Mouse (Mus musculus): ENCODE data around the gene 2900011O08Rik. TPM values are rescaled to one million over a fixed set of nuclear protein-coding genes. Genes with fewer than 3 reads are reported as not detected.
A peak's percentile ranks its signal among the peaks of the same experiment; 100 is the strongest.
"Not testable (repeated sequence)": the region's sequence is repeated elsewhere in the genome, so short reads cannot be mapped to it uniquely, and the experiment has no call there.

2900011O08Rik gene
- polyA plus RNA-seq, 1 experiment from 2014 or later = 22.4 TPM

- WGBS = 52% methylated on average over 1 of the region's 1 CpGs
- not testable (repeated sequence) for H3K27ac ChIP-seq; H3K27me3 ChIP-seq (ENCODE audit: insufficient read depth, poor library complexity, severe bottlenecking); H3K9me3 ChIP-seq; DNase-seq (ENCODE audit: low spot score); H3K36me3 ChIP-seq; H3K4me3 ChIP-seq; H3K4me1 ChIP-seq (replicated peaks)
Observed at GRCm38 (mm10) chr16:13977026-13977425, 9.4 kb upstream of the 2900011O08Rik start.

DNA sequence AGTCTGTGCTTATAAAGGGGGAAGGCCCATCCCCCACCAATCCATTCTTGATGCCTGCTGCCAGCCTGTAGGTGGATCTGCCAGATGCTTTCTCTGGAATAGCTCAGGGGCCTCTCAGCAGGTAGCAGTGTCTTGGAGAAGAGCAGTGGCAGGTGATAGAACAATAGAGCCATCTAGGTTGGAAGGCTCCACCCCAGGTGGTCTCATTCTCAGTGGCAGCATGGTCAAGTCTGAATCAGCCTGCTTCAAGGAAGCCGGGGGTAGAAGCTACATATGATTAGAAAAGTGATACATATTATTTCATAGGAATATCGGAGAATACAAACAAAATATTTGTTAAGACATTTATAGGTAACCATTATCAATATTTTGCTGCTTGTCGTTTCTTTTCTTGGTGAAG lies 4.7 kb upstream of the 2900011O08Rik start:
- not testable (repeated sequence) for H3K27ac ChIP-seq; H3K9me3 ChIP-seq; H3K27me3 ChIP-seq (ENCODE audit: insufficient read depth, poor library complexity, severe bottlenecking); H3K4me3 ChIP-seq; H3K4me1 ChIP-seq (replicated peaks); H3K36me3 ChIP-seq; DNase-seq (ENCODE audit: low spot score)
- WGBS = 73% methylated on average over 3 of the region's 3 CpGs

GRCm38 (mm10) chr16:13983161-13983560 lies 3.2 kb upstream of the 2900011O08Rik start:
- no peaks in the 10 kb centered on the region for H3K9me3 ChIP-seq
- H3K4me1 ChIP-seq (replicated peaks) = peaks cover 17% of the 10 kb centered on the region
- no peaks in the 10 kb centered on the region for H3K27me3 ChIP-seq (ENCODE audit: insufficient read depth, poor library complexity, severe bottlenecking)
- 88% methylated on average over 5 of the region's 5 CpGs for WGBS
- no peak overlapping the region for H3K4me3 ChIP-seq
- no peaks in the 10 kb centered on the region for H3K36me3 ChIP-seq
- H3K27ac ChIP-seq = no peak overlapping the region
- no peak for DNase-seq (ENCODE audit: low spot score)

- WGBS = 63% methylated on average over 3 of the region's 3 CpGs
- peaks cover 17% of the 10 kb centered on the region for H3K4me1 ChIP-seq (replicated peaks)
- peak overlapping the region; percentile 71 for H3K4me3 ChIP-seq
- no peaks in the 10 kb centered on the region for H3K36me3 ChIP-seq
- H3K27ac ChIP-seq = peak overlapping the region; percentile 90
- H3K27me3 ChIP-seq (ENCODE audit: insufficient read depth, poor library complexity, severe bottlenecking) = no peaks in the 10 kb centered on the region
- no peaks in the 10 kb centered on the region for H3K9me3 ChIP-seq
- DNase-seq (ENCODE audit: low spot score) = no peak
Observed at GRCm38 (mm10) chr16:13986197-13986573, 219 bp upstream of the 2900011O08Rik start.

DNA sequence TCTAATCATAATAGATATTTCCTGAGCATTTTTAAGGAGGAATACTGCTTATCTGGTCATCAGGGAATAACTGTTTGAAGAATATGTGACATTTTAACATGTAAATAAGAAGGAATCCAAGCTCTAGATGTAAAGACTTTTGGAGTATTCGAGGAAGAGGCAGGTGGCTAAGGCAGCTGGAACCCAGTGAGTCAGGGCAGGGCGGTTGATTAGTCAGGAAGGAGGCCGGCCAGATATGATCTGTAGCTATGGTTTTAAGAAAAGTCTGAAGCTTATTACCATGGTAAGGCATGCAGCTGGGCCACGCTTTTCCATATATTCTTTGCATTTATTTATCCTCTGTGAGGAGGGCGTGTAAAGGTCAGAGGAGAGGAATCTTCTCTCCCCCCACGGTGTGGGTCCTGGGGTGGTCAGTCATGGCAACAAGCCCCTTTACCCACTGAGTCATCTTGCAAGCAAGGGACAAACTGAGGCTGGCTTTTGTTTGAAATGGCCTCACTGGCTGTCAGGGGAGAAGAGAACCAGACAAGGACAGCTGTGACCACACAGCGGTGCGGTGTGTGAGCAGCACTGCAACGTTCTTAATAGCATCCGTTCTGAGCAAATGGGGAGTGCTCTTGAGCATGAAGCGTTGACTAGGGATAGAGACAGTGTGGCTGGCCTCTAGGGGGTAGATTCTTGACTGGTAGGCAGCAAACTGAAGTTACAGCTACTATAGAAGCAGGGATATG lies 6.3 kb downstream of the 2900011O08Rik start:
- no peak overlapping the region for H3K4me3 ChIP-seq
- H3K27me3 ChIP-seq (ENCODE audit: insufficient read depth, poor library complexity, severe bottlenecking) = no peaks in the 10 kb centered on the region
- WGBS = 87% methylated on average over 11 of the region's 11 CpGs
- DNase-seq (ENCODE audit: low spot score) = no peak
- no peaks in the 10 kb centered on the region for H3K36me3 ChIP-seq
- H3K4me1 ChIP-seq (replicated peaks) = peaks cover 3% of the 10 kb centered on the region; the same call in 1 of the 2 replicates
- no peak overlapping the region for H3K27ac ChIP-seq
- no peaks in the 10 kb centered on the region for H3K9me3 ChIP-seq

- WGBS = 86% methylated on average over 1 of the region's 1 CpGs
- no peaks in the 10 kb centered on the region for H3K27me3 ChIP-seq (ENCODE audit: insufficient read depth, poor library complexity, severe bottlenecking)
- H3K9me3 ChIP-seq = no peaks in the 10 kb centered on the region
- no peak overlapping the region for H3K4me3 ChIP-seq
- peaks cover 2% of the 10 kb centered on the region; the same call in 1 of the 2 replicates for H3K4me1 ChIP-seq (replicated peaks)
- H3K36me3 ChIP-seq = no peaks in the 10 kb centered on the region
- no peak for DNase-seq (ENCODE audit: low spot score)
- H3K27ac ChIP-seq = no peak overlapping the region
Observed at GRCm38 (mm10) chr16:13994076-13994475, 7.7 kb downstream of the 2900011O08Rik start.

DNA sequence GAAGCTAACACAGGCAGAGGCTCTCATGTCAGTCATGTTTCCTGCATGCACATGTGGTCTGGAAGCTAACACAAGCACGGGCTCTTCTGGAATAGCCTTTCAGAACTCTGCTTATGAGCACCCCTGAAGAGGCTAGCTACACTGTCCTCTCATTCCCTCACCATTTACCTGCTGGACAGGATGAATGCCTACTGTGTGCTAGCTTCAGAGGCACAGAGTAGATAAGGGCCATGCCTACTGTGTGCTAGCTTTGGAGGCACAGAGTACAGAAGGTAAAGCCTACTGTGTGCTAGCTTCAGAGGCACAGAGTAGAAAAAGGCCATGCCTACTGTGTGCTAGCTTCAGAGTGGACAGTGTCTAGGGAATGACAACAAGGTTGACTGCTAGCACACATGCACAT lies 8.1 kb downstream of the 2900011O08Rik start:
- no peak overlapping the region for H3K27ac ChIP-seq
- no peaks in the 10 kb centered on the region for H3K36me3 ChIP-seq
- H3K27me3 ChIP-seq (ENCODE audit: insufficient read depth, poor library complexity, severe bottlenecking) = no peaks in the 10 kb centered on the region
- no peak for DNase-seq (ENCODE audit: low spot score)
- no peak overlapping the region for H3K4me3 ChIP-seq
- WGBS = 91% methylated on average over 1 of the region's 1 CpGs
- peaks cover 2% of the 10 kb centered on the region; the same call in 1 of the 2 replicates for H3K4me1 ChIP-seq (replicated peaks)
- no peaks in the 10 kb centered on the region for H3K9me3 ChIP-seq

DNA sequence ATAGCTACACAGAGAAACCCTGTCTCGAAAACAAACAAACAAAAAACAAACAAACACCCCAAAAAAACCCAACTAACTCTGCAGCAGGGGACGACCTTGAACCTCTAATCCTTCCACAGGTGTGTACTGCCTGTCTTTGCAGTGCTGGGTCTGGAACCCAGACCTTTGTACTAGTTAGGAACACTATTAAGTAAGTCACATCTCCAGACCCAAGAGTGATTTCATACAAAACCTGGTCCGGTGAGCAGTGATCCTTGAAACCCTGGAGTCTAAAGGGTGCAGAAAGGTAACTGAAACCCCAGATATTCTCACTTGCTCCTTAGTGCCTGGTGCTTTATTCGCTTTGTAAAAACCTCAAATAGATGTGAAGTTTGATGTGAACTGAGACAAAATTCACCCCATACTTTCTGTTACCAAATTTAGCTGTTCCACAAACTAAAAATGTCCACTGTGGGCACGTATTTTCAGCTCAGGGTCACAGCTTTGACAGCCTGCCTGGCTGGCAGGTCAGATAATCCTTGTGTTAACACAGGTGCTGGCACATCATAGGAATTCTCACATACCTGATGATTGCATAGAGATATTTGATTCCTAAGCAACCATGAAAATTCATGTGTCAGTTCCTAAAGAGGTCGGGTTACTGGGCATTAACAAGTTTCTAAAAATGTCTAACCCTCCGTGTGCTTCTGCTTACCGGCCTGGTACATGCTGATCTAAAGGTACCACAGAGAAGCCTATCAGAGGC lies 17.2 kb downstream of the 2900011O08Rik start:
- H3K4me1 ChIP-seq (replicated peaks) = no peaks in the 10 kb centered on the region
- no peak for DNase-seq (ENCODE audit: low spot score)
- WGBS = 68% methylated on average over 8 of the region's 8 CpGs
- no peaks in the 10 kb centered on the region for H3K9me3 ChIP-seq
- H3K36me3 ChIP-seq = no peaks in the 10 kb centered on the region
- H3K27ac ChIP-seq = no peak overlapping the region
- no peak overlapping the region for H3K4me3 ChIP-seq
- no peaks in the 10 kb centered on the region for H3K27me3 ChIP-seq (ENCODE audit: insufficient read depth, poor library complexity, severe bottlenecking)

DNA sequence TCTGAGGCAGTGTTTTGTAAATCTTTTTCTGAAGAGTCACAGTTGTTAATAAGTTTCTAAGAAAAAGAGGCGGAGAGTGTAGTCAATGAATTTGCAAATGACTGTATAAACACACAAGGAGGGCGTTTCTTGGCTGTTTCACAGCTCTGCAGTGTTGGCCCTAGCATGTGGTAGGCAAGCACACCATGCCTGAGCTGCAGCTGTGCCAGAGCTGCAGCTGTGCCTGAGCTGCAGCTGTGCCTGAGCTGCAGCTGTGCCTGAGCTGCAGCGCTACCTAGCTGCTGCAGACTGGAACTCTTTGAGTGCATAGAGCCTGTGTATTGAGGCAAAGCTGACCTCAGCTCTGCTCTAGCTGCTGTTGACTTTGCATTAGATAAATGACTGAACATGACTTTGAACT lies 17.8 kb downstream of the 2900011O08Rik start:
- H3K4me3 ChIP-seq = no peak overlapping the region
- no peak overlapping the region for H3K27ac ChIP-seq
- H3K36me3 ChIP-seq = no peaks in the 10 kb centered on the region
- H3K9me3 ChIP-seq = no peaks in the 10 kb centered on the region
- no peaks in the 10 kb centered on the region for H3K27me3 ChIP-seq (ENCODE audit: insufficient read depth, poor library complexity, severe bottlenecking)
- peak; percentile 5 for DNase-seq (ENCODE audit: low spot score)
- WGBS = 32% methylated on average over 3 of the region's 3 CpGs
- H3K4me1 ChIP-seq (replicated peaks) = no peaks in the 10 kb centered on the region

GRCm38 (mm10) chr16:14004726-14005125 lies 18.3 kb downstream of the 2900011O08Rik start:
- 80% methylated on average over 2 of the region's 2 CpGs for WGBS
- H3K4me3 ChIP-seq = no peak overlapping the region

GRCm38 (mm10) chr16:14005266-14005665 lies 18.9 kb downstream of the 2900011O08Rik start:
- Histone ChIP-seq H3K27me3 (ENCODE audit: insufficient read depth, poor library complexity, severe bottlenecking) (no peaks in the 10 kb centered on the region), H3K9me3 (no peaks in the 10 kb centered on the region), H3K4me1 (replicated peaks) (no peaks in the 10 kb centered on the region), H3K36me3 (no peaks in the 10 kb centered on the region), H3K27ac (no peak overlapping the region), H3K4me3 (no peak overlapping the region)
- DNase-seq (ENCODE audit: low spot score) = no peak
- 90% methylated on average over 4 of the region's 4 CpGs for WGBS

More at GRCm38 (mm10) chr16:14004726-14005125, 18.3 kb downstream of the 2900011O08Rik start:
- no peak overlapping the region for H3K27ac ChIP-seq
- no peak for DNase-seq (ENCODE audit: low spot score)
- no peaks in the 10 kb centered on the region for H3K4me1 ChIP-seq (replicated peaks)
- H3K36me3 ChIP-seq = no peaks in the 10 kb centered on the region
- no peaks in the 10 kb centered on the region for H3K27me3 ChIP-seq (ENCODE audit: insufficient read depth, poor library complexity, severe bottlenecking)
- H3K9me3 ChIP-seq = no peaks in the 10 kb centered on the region

GRCm38 (mm10) chr16:14008081-14008480 lies 21.7 kb downstream of the 2900011O08Rik start:
- Histone ChIP-seq H3K36me3 (no peaks in the 10 kb centered on the region), H3K4me3 (no peak overlapping the region), H3K4me1 (replicated peaks) (no peaks in the 10 kb centered on the region), H3K9me3 (no peaks in the 10 kb centered on the region), H3K27ac (no peak overlapping the region), H3K27me3 (ENCODE audit: insufficient read depth, poor library complexity, severe bottlenecking) (no peaks in the 10 kb centered on the region)
- DNase-seq (ENCODE audit: low spot score) = no peak
- 81% methylated on average over 2 of the region's 2 CpGs for WGBS

- Histone ChIP-seq H3K4me1 (replicated peaks) (no peaks in the 10 kb centered on the region), H3K9me3 (no peaks in the 10 kb centered on the region), H3K27me3 (ENCODE audit: insufficient read depth, poor library complexity, severe bottlenecking) (no peaks in the 10 kb centered on the region), H3K27ac (no peak overlapping the region), H3K36me3 (no peaks in the 10 kb centered on the region), H3K4me3 (no peak overlapping the region)
- no peak for DNase-seq (ENCODE audit: low spot score)
Observed at GRCm38 (mm10) chr16:14008708-14009107, 22.3 kb downstream of the 2900011O08Rik start.
